11 mouse cellular contexts compared by ENCODE assay signal in the genomic region with DNA sequence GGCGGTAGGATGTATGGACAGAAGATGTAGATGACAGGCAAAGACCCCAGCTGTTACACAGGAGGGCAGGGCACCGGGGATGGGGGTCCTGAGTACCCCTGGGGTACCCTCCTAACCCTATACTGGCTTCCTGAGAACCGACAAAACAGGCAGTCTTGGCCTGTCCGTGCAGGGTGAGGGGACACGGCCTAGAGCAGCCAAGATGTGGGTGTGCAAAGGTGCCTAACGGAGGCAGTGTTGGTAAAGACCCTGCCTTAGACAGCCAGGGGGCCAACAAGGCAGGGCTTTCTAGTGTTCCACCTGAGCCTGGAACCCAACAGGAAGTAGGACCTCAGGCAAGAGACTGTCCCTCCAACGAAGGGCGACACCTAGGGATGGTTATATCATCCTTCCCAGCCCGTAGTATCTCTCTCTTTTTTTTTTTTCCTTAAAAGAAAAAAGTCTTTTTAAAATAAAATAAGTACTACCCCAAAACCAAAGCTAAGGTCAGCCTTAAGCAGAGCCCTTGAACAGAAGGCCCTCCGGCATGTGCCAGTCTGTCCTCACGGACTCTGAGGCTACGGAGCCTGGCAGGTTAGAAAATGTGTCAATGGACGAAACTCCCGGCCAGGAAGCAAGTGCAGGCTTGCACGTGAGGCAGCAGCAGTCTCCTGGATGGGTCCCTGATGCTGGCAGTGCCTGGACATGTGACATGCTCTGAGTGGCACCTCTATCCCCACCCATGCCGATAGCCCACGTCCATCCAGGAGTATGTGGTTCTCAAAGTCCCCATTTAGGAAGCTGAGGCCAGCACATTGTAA. TPM values are rescaled to one million over a fixed set of nuclear protein-coding genes. Genes with fewer than 3 reads are reported as not detected.
DNase-seq lines count a peak whose midpoint lies in the region; ATAC-seq and TF ChIP-seq lines count a peak whose summit lies in the region.
"Had no signal": no experiment of that assay in that cellular context is flagged by ENCODE, and none has a peak within 500 bp of the region (broad histone marks: within the 10 kb centered on the region; RNA-seq: fewer than 3 reads in every experiment).

No protein-coding gene starts in this region.

- 0 out of 2 replicates have a peak overlapping the region, but pooled peaks have one; percentile 3 for H3K27ac ChIP-seq in left cerebral cortex, adult 2 months
- peak overlapping the region; percentile 87 for H3K27ac ChIP-seq in bone marrow, adult 2 months (ENCODE audit: control insufficient read depth, insufficient read depth, low read depth, low read length, poor library complexity)
- H3K27ac ChIP-seq in liver, postnatal 0 days (ENCODE audit: low read depth) = peak overlapping the region; percentile 90
- H3K27ac ChIP-seq: limb, embryonic 10.5 days had no signal

- H3K4me2 ChIP-seq in liver, postnatal 0 days (ENCODE audit: low read depth, low read length) = peak overlapping the region; percentile 51

- peaks cover 14% of the 10 kb centered on the region; the same call in 1 of the 2 replicates for H3K36me3 ChIP-seq in liver, postnatal 0 days (replicated peaks; ENCODE audit: insufficient read depth, low read length)

- intact Hi-C loops in left cerebral cortex, adult 2 months (cut with DNase I) = no loop called here

- no peak overlapping the region for H3K4me3 ChIP-seq in left cerebral cortex, adult 2 months
- peak overlapping the region; percentile 30 for H3K4me3 ChIP-seq in bone marrow, adult 2 months (replicated peaks; ENCODE audit: control insufficient read depth, low read depth, low read length)
- H3K4me3 ChIP-seq in liver, postnatal 0 days (ENCODE audit: low read depth, low read length) = no peak overlapping the region
- H3K4me3 ChIP-seq: limb, embryonic 10.5 days had no signal

- TF ChIP-seq POLR2A in bone marrow, adult 2 months (IDR thresholded peaks at IDR 0.05; ENCODE audit: borderline replicate concordance, control insufficient read depth, low read depth, low read length) = no peak

- no peak for ATAC-seq in liver, postnatal 0 days

- peak overlapping the region; percentile 30; the same call in 1 of the 2 replicates for H3K9ac ChIP-seq in liver, postnatal 0 days (replicated peaks)

- TF ChIP-seq CTCF in left cerebral cortex, adult 2 months (IDR thresholded peaks at IDR 0.05) = no peak; the same call in 1 of the 2 replicates
- peak; percentile 25; the same call in 1 of the 2 replicates for TF ChIP-seq CTCF in bone marrow, adult 2 months (IDR thresholded peaks at IDR 0.05; ENCODE audit: control insufficient read depth, insufficient read depth, low read length)
- peak; percentile 17 for TF ChIP-seq CTCF in liver, postnatal 0 days (IDR thresholded peaks at IDR 0.05; ENCODE audit: low read depth)

- no peak for TF ChIP-seq EP300 in liver, postnatal 0 days (IDR thresholded peaks at IDR 0.05; ENCODE audit: low read depth)

- no peaks in the 10 kb centered on the region for H3K9me3 ChIP-seq in liver, postnatal 0 days (ENCODE audit: low read length)
- H3K9me3 ChIP-seq: limb, embryonic 10.5 days had no signal

- peaks cover 36% of the 10 kb centered on the region for H3K4me1 ChIP-seq in bone marrow, adult 2 months (ENCODE audit: control insufficient read depth, insufficient read depth, low read length)
- H3K4me1 ChIP-seq in liver, postnatal 0 days (ENCODE audit: insufficient read depth) = peaks cover 74% of the 10 kb centered on the region

- no peaks in the 10 kb centered on the region for H3K27me3 ChIP-seq in liver, postnatal 0 days (ENCODE audit: insufficient read depth, low read length)

- no peak for DNase-seq in left cerebral cortex, adult 2 months (ENCODE audit: extremely low spot score in 1 of 2, low spot score in 2 of 2)
- no peak for DNase-seq in left cerebral cortex, adult 18-20 months (ENCODE audit: low spot score in 2 of 2)
- DNase-seq in CD4-positive helper T cell, adult 2 months (ENCODE audit: low read depth, low spot score) = peak; percentile 38
- DNase-seq in liver, postnatal 0 days = no peak
- no peak for DNase-seq in embryo, embryonic 10.5 days (ENCODE audit: low spot score)
- DNase-seq in ovary, adult 18-20 months (ENCODE audit: low spot score) = no peak
- DNase-seq: heart, postnatal 36 days; kidney, adult 18-20 months; layer of hippocampus, adult 9-11 months had no signal

- WGBS in bone marrow, adult 2 months = 42% methylated on average over 17 of the region's 17 CpGs
- WGBS in liver, postnatal 0 days (ENCODE audit: insufficient replicate concordance) = 68% methylated on average over 17 of the region's 17 CpGs

RNA-seq across cellular contexts. Expression of gene Grk2, which starts 7.5 kb away (rescaled TPM):
- 100 to 1,000 TPM; 236 to 248 TPM for total RNA-seq in left cerebral cortex, adult 2 months (2021)
- total RNA-seq in left cerebral cortex, adult 18-20 months (2021) = 100 to 1,000 TPM; 224 to 230 TPM
- polyA plus RNA-seq in bone marrow, adult 2 months (2011; ENCODE audit: insufficient read depth, insufficient read length, low replicate concordance, missing spikeins) = 153 and 243 TPM in 2 replicates
- 11.9 and 14.8 TPM in 2 replicates for polyA plus RNA-seq in liver, postnatal 0 days (2015; fragmentation: Nextera tagmentation; extraction: Ambion mirVana)

RNA-seq across cellular contexts. Expression of gene Ankrd13d, which starts 15.6 kb away (rescaled TPM):
- 10 to 100 TPM; 68.7 to 75.0 TPM for total RNA-seq in left cerebral cortex, adult 2 months (2021)
- 10 to 100 TPM; 67.2 to 71.2 TPM for total RNA-seq in left cerebral cortex, adult 18-20 months (2021)
- polyA plus RNA-seq in bone marrow, adult 2 months (2011; ENCODE audit: insufficient read depth, insufficient read length, low replicate concordance, missing spikeins) = 8.4 and 53.2 TPM in 2 replicates
- 0.54 and 0.92 TPM in 2 replicates for polyA plus RNA-seq in liver, postnatal 0 days (2015; fragmentation: Nextera tagmentation; extraction: Ambion mirVana)

RNA-seq across cellular contexts. Expression of gene Ssh3, which starts 29.5 kb away (rescaled TPM):
- total RNA-seq in left cerebral cortex, adult 2 months (2021) = 10 to 100 TPM; 60.9 to 72.6 TPM
- total RNA-seq in left cerebral cortex, adult 18-20 months (2021) = 10 to 100 TPM; 49.2 to 52.4 TPM
- 16.9 and 20.7 TPM in 2 replicates for polyA plus RNA-seq in bone marrow, adult 2 months (2011; ENCODE audit: insufficient read depth, insufficient read length, low replicate concordance, missing spikeins)
- 3.3 and 3.4 TPM in 2 replicates for polyA plus RNA-seq in liver, postnatal 0 days (2015; fragmentation: Nextera tagmentation; extraction: Ambion mirVana)

Comparison
In these comparisons a context has a peak if more than half of its experiments do, and no peak if none do; other contexts are left out.
1. H3K27ac ChIP-seq: peak in every context shown above with its lines; median percentile 90 in liver, postnatal 0 days; 87 in bone marrow, adult 2 months; 3 in left cerebral cortex, adult 2 months.